Mouse (Mus musculus) B cell, adult (primary cell): ENCODE results near the gene Esp4. TPM values are rescaled to one million over a fixed set of nuclear protein-coding genes. Genes with fewer than 3 reads are reported as not detected.

Source experiments
- total RNA-seq: library from RNA; stranded (reverse); gene quantifications from 4 replicates; pipeline ENCODE4 v1.2.4, GENCODE M21; 2023; ENCODE audit not compliant: inconsistent age

Gene Esp4
- not detected in 4 replicates for total RNA-seq

DNA sequence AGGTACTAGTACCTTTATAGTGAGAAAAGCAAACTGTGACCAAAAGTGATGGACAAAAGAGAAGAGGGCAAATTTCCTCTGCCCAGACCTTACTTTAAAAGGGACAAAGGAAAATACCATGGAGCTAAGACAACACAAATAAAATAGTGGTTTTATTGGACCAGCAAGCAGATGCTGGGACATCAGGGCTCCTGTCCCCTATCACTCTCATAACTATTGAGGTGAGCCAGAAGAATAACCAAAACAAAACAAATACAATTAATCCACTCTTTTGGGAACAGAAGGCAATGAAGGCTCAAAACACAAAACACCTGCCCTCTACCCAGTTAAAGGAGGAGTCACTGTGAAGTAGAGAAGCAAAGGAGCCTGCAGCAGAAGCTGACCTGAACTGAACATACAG is at the start of gene Esp4:
TSS of gene Esp4 (plus strand) at position 301 of the 400 bp plus-strand sequence.

DNA sequence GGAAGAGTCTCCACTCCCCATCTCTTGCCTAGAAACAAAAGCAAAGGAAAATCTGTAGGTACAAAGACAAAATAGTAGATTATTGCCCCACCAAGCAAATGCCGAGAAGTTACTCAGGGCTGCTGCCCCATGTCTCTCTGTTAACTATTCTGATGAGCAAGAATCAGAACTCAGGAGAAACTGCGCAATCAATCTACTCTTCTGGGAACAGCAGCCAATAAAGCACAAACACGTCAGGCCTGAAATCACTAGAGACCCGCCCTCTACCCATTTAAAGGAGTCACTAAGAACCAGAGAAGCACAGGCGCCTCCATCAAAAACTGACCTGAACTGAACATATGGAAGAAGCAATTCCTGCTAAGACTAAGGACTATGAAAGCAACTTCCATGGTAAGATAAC is 37.2 kb upstream of the Esp4 start, which contains the start of gene Esp6:
TSS of gene Esp6 (plus strand) at position 301 of the 400 bp plus-strand sequence.

DNA sequence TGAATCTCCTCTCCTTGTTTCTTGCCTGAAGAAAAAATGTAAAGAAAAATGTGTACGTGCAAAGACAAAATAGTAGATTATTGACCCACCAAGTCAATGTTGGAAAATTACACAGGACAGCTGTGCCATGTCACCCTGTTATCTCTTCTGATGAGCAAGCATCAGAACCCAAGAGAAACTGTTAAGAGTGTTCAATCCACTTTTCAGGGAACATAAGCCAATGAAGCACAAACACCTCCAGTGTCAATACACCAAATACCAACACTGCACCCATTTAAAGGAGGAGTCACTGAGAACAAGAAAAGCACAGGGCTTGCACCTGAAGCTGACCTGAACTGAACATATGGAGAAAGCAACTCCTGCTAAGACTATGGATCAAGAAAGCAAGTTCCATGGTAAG is 33.4 kb downstream of the Esp4 start, which contains the start of gene Esp3:
TSS of gene Esp3 (plus strand) at position 301 of the 400 bp plus-strand sequence.

Other genes starting within 250 kb of the Esp4 start
- gene Esp8, start 78.6 kb upstream of the Esp4 start, total RNA-seq, result not detected in 4 replicates
- not detected in 4 replicates for gene Esp6, start 37.1 kb upstream of the Esp4 start, total RNA-seq
- not detected in 4 replicates for gene Esp3, start 33.5 kb downstream of the Esp4 start, total RNA-seq
- gene Esp1, start 128.5 kb downstream of the Esp4 start, total RNA-seq, result not detected in 4 replicates
- not detected in 4 replicates for gene Crisp2, start 208.4 kb downstream of the Esp4 start, total RNA-seq
- gene Rhag, start 212.5 kb downstream of the Esp4 start, total RNA-seq, result not detected in 4 replicates